Comparison of ENCODE assay signal across 15 mouse cellular contexts in the genomic region with DNA sequence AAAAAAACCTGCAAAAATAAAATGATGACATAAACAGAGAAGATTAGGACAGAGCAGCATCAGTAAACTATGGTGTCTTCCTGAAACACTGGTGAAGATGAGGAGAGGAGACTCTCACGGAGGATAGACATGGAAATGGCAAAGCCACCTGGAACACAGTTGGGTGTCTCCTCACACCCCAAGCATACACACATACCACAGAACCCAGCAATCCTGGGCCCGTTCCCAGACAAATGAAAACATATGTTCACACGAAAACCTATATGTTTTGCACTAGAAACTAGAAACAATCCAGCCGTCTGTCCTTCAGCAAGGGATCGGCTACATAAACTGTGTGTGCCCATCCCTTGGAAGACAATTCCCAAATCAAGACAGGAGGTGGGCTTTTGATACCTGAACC. TPM values are rescaled to one million over a fixed set of nuclear protein-coding genes. Genes with fewer than 3 reads are reported as not detected.
"Had no signal": no experiment of that assay in that cellular context is flagged by ENCODE, and none has a peak within 500 bp of the region (broad histone marks: within the 10 kb centered on the region; RNA-seq: fewer than 3 reads in every experiment).

No protein-coding gene starts in this region.

- DNase-seq: kidney, postnatal 10 days; kidney, postnatal 4 days; lung, adult 18-20 months; lung, postnatal 36 days; retina, postnatal 1 day; right cerebral cortex, postnatal 14 days; thymus, postnatal 4 days had no signal

- H3K27ac ChIP-seq: layer of hippocampus, adult 2 months; liver, embryonic 14.5 days; midbrain, embryonic 10.5 days; midbrain, embryonic 15.5 days; neural tube, embryonic 13.5 days; stomach, embryonic 15.5 days had no signal

- H3K9ac ChIP-seq: liver, embryonic 14.5 days; midbrain, embryonic 15.5 days; neural tube, embryonic 13.5 days; stomach, embryonic 15.5 days had no signal

- H3K9me3 ChIP-seq: midbrain, embryonic 10.5 days; midbrain, embryonic 15.5 days; neural tube, embryonic 13.5 days; stomach, embryonic 15.5 days had no signal

- H3K4me3 ChIP-seq: layer of hippocampus, adult 2 months; midbrain, embryonic 10.5 days; midbrain, embryonic 15.5 days; neural tube, embryonic 13.5 days; stomach, embryonic 15.5 days had no signal

- H3K27me3 ChIP-seq: midbrain, embryonic 15.5 days had no signal

- ATAC-seq: midbrain, embryonic 15.5 days had no signal

- H3K4me2 ChIP-seq: midbrain, embryonic 15.5 days; neural tube, embryonic 13.5 days; stomach, embryonic 15.5 days had no signal

- H3K36me3 ChIP-seq: midbrain, embryonic 10.5 days; midbrain, embryonic 15.5 days; neural tube, embryonic 13.5 days; stomach, embryonic 15.5 days had no signal

RNA-seq across cellular contexts. Expression of a gene that starts 60.0 kb away (rescaled TPM):
- total RNA-seq: liver, adult 2 months; megakaryocyte progenitor cell, adult 5-6 weeks had no signal
